Mouse (Mus musculus) ovary, postnatal 10 days (tissue): ENCODE data around the gene Pak3.

Experiments
- DNase-seq: peaks from one replicate; pipeline ENCODE4 v3.0.0; 2022; ENCODE audit warnings: low spot score

Gene Pak3

DNA sequence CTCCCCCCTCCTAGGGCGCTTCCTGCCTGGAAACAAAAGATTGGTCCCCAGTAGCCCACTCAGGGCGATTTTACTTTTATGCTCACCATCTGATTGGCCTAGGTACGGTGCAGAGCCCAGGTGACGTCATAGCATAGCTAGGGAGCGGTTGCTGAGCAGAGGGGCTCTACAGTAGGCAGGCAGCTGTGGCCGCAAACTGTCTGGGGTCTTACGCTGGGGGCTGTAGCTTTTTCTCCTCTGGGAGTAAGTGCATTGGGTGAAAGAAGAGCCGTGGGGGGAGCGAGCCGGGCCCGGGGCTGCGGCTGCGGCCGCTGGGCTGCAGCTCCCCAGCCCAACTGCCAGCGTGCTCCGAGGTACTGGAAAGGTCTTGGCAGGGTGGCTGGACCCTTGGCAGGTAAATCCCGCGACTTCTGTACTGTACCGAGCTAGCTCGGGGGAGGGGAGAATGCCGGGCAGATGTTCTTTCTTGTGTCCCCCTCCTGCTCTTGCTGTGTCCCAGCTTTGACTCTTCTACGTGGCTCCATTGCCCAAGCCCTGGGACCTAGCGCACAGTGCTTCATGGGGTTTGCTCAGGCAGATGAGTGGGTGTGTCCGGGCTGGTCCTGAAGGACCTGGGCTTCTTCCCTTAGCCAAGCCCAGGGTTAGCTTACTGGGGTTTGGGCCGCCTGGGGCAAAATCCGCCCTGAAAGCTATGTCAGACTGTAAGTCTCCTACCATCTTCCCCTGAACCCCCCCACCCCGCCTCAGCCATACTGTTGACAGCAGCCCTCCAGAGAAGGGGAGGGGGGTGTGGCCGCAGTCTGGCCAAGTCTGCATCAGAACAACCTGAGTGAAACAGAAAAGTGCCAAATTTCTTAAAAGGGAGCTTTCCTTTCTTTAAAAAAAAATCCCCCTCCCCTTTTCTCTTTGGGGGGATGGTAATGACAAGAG is 146.1 kb downstream of the Pak3 start:
- DNase-seq, result no peak

DNA sequence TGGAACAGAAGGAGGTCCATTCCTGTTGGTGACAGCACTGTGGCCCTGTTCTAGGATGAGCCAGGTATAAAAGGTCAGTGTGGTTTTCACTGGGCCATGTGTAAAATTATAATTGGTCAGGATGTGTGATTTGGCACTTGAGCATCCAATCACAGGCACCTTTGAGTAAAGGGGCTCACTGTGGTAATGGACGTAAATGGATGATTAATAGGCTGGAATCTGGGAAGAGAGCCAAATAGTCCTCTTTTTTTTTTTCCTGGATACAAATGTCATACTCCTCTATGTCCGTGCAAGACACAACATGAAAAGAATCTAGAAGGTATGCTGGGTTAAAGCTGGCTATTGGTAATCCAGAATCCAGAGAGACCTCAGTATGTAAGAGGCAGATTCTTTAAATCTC is 147.4 kb downstream of the Pak3 start:
- DNase-seq, result no peak

DNA sequence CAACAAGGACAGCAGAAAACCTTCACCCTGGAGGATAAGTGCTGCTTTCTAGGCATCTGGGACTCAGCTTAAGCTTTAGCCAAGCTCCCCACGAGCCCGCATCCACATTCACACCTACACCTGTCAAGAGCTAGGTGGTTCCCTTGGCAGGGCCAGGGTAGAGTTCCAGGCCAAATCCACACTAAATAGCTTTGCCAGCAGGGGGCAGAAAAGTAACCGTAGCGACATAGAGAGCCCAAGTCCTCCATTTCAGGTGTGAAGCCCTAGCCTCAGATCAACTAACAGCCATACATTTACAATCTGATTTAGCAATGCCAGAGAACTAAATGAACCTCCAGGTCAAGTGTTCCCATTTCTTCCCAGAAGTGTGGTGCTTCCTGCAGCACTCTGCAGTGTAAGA is 148.6 kb downstream of the Pak3 start:
- no peak for DNase-seq

DNA sequence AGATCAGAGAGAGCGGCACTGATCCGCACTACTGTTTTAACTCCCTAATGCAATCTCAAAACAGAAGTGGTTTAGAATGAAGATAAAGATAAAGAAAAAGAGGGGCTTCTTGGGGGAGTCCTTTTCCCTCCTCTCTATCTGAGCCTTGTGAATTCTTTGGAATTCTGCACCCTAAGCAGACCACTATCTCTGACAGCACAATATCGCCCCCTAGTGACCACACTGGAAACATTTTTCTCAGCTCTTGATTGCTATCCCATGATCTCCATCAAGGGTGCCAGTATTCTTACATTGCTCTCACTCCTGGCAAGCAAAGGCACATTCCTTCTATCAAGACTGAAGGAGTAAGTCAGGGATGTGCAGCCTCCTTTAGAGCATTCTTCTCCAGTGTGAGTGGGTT is 149.9 kb downstream of the Pak3 start:
- DNase-seq, result no peak

DNA sequence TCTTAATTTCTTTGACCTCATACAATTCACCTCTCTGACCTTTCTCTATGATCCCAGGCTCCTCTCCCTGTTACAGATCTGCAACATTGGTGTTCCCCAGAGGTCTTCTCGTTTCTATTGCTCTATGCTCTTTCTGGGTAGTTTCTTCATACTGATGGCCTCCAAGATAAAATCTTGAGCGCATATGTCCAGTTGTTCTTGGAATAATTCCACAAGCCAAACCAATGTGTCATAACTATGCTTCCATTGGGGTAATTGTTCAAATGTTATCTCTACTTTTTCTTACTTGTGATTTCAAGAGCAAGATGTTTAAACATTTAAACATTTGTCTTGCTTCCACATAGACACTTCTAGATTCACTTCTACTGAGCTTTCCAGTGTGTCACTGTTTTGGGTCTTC is 160.2 kb downstream of the Pak3 start:
- no peak for DNase-seq

DNA sequence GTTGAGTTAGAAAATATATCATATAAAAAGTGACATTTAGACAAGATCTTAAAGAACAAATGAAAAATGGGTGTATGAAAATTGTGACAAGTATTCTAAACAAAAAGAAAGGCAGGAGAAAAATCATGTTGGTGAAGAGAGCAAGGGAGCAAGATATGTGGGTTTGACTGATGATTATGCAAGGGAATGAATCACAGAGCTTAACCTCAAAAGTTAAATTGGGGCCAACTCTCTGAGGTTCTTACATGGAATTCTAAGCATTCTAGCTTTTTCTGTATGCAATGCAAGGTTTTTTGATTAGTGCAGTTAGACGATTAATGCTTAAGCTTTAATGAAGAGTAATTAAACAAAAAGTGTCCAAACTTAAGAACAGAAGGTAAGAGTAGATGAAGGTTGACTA is 203.9 kb downstream of the Pak3 start:
- no peak for DNase-seq

DNA sequence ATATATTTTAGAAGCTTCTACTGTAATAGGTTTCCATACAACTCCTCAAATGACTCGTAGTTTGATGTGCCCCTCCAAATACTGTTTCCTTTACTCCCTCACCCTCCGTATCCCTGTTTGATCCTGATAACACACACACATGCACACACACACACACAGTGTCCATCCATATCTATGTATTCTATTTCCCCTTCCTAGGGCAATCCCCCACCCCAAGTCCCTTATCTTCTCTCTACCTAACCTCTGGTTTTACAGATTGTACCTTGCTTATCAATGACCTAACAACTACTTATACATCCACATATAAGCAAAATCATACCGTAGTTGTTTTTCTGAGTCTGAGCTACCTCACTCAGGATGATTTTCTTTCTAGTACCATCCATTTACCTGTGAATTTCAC is 207.0 kb downstream of the Pak3 start:
- DNase-seq, result no peak

DNA sequence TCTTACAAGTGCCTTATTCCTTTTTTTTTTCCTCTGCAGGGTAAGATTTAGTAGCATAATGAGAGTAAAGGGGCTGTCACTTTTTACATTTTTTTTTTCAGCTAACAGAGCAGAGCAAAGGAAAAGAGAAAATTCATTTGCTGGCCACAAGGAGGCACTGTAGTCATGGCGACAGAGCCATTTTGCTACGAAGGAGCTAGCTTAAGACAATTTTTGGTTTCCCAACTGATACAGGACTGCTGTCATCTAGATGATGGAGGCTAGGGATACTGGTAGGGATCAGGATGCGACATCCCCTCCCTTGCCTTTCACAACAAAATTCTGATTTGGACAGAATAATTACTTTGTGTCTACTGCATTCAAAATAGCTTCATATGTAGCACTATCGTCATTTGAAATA is 217.6 kb downstream of the Pak3 start:
- no peak for DNase-seq

DNA sequence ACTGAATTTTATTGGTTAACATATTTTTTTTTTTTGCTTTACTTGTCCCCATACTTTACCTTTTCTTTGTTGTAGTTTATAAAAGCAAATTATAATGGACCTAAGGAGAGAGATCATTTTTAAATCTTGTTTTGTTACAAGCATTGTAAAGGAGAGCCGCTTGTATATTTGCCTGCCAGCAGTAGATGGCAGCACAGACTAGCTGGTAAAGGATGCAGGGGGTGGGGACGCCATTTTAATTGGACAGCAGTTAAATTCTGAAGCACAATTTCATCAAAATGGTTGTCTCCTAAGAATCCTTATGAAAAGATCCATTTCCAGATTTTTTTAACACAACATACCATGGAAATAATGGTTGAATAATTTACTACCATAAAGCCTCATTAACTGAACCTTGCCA is 220.8 kb downstream of the Pak3 start:
- DNase-seq, result no peak

DNA sequence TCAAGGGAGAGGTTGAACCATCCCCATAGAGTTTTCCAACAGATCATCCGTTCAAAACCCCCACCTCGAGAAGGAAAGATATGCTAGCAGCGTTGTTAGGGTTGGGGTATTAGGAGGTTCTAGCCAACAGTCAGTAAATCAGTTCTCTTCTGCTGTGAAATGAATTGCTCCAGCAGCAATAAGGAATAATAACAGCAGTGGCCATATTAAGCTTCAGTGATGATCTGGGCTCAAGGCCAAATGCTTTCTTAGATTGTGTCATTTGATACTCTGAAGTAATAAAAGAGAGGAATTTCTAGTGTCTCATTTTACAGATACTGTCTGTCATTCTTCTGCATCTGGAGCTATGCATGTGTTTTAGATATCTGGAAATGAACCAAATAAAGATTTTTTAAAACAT is 244.2 kb downstream of the Pak3 start:
- no peak for DNase-seq

DNA sequence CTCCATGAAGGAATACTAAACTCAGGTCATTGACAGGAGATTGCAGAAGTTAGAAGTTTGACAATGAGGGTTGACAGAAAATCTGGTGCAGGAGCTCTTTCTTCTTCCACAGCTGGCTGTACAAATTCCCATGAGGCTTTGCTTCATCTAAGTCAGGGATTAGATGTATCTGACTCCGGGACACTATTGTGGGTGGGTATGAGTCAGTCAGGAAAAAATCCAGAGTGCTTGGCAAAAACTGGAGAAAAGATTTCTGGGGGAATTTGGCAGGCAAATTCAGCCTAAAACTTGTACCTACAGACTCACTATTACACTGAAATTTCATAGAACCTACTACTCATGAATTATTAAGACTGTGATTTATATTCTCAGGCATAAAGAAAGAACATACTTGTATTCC is 297.6 kb downstream of the Pak3 start:
- no peak for DNase-seq

DNA sequence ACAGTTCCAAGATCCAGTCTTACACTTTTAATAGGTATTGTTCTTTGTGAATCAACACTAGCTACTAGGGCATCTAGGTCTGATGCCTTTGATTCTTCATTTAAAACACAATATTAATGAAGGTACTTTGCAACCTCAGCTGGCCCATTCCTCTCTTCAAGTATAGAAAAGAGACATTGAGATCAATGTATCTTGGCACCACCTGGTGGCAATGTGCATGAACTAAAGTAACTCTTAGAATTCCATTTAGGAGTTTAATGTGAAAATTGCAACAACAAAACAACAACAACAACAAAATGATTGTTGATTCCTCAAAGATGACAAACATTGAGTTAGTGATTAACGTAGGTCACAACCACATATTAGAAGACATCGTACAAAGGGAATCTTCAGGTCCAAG is 300.6 kb downstream of the Pak3 start:
- no peak for DNase-seq

DNA sequence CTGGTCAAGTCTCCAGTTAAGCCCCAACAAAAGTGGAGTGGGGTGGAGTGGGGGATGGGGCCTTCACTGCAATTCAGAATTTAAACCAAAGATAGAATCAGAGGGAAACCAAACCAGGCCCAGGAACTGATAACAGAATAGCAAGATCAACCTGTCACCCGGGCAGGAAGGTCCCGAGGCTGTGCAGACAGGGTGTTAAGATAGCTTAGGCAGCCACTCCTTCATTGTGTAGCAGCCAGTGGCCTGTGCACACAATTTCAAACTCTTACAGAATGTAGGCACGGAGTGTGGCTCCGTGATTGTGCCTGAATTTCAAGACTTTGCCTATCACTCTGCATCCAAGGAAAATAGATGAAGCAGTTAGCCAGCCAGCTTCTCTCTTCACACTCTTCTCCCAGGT is 308.1 kb downstream of the Pak3 start:
- DNase-seq, result no peak

DNA sequence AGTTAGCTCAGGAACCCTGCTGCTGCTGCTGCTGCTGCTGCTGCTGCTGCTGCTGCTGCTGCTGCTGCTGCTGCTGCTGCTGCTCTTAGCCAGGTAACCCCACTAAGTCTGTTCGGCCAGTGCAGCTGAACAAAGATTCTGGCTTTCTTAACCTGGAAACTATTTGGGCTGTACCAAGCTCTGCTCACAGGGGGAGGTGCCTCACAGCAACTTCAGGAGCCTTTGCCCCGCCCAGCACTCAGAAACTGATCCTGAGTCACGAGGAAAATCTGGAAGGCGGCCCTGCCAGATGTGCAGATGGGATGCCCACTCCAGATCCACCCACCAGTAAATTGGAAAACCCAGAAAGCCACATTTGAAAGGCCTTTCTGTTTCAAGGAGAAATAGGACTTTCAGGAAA is 308.8 kb downstream of the Pak3 start, which contains the start of gene Capn6:
Gene Capn6 (minus strand): TSS at position 203 of the 400 bp plus-strand sequence.
- no peak for DNase-seq

DNA sequence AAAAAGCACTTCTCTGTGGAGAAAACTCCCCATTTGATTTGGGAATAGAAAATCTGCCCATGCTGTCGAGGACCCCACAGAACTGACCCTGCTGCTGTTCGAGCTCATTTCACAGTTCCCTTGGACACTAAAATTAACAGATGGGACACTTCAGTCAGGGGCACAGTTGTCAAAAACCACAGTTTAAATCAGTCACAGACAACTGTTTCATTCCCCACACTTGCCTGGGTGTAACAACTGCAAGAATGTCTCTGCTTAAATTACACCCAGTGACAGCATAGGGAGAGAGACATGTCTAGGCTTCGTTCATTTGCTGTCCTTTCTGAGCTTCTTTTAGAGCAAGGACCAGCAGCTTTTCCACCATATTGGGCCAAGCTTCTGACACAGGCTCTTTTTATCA is 328.2 kb downstream of the Pak3 start:
- DNase-seq, result no peak
